Mouse (Mus musculus): ENCODE results near the gene Krt90. TPM values are rescaled to one million over a fixed set of nuclear protein-coding genes. Genes with fewer than 3 reads are reported as not detected.

The Krt90 gene
- not detected in 2 replicates for polyA plus RNA-seq (2012; ENCODE audit: insufficient read depth, insufficient read length, missing spikeins)

GRCm38 (mm10) chr15:101562850-101563249 is at the start of gene Krt90:
Gene Krt90 (minus strand): TSS chr15:101562950.
- H3K4me3 ChIP-seq (ENCODE audit: insufficient read depth, low read length) = no peak within 1 kb of the TSS
- H3K4me1 ChIP-seq (ENCODE audit: control insufficient read depth, insufficient read depth, low read length) = no peaks in the 10 kb centered on the region
- no peak within 1 kb of the TSS for H3K27ac ChIP-seq (ENCODE audit: insufficient read depth, low read depth, low read length)
- TF ChIP-seq CTCF (IDR thresholded peaks at IDR 0.05; ENCODE audit: low read depth, low read length) (no peak), POLR2A (IDR thresholded peaks at IDR 0.05; ENCODE audit: borderline replicate concordance, low read depth, low read length) (no peak)

- peak overlapping the region; percentile 6; the same call in 1 of the 2 replicates for H3K27ac ChIP-seq (ENCODE audit: insufficient read depth, low read depth, low read length)
- H3K4me1 ChIP-seq (ENCODE audit: control insufficient read depth, insufficient read depth, low read length) = peaks cover 4% of the 10 kb centered on the region; the same call in 1 of the 2 replicates
- TF ChIP-seq CTCF (IDR thresholded peaks at IDR 0.05; ENCODE audit: low read depth, low read length) = no peak
- no peak for TF ChIP-seq POLR2A (IDR thresholded peaks at IDR 0.05; ENCODE audit: borderline replicate concordance, low read depth, low read length)
- no peak overlapping the region for H3K4me3 ChIP-seq (ENCODE audit: insufficient read depth, low read length)
Measured at GRCm38 (mm10) chr15:101599123-101599522, 36.4 kb upstream of the Krt90 start.

- no peak overlapping the region for H3K27ac ChIP-seq (ENCODE audit: insufficient read depth, low read depth, low read length)
- H3K4me3 ChIP-seq (ENCODE audit: insufficient read depth, low read length) = no peak overlapping the region
- peaks cover 25% of the 10 kb centered on the region for H3K4me1 ChIP-seq (ENCODE audit: control insufficient read depth, insufficient read depth, low read length)
- TF ChIP-seq POLR2A (IDR thresholded peaks at IDR 0.05; ENCODE audit: borderline replicate concordance, low read depth, low read length) (no peak), CTCF (IDR thresholded peaks at IDR 0.05; ENCODE audit: low read depth, low read length) (no peak)
Measured at GRCm38 (mm10) chr15:101588216-101588615, 25.5 kb upstream of the Krt90 start.

GRCm38 (mm10) chr15:101584456-101584855 is 21.7 kb upstream of the Krt90 start:
- Histone ChIP-seq H3K4me3 (ENCODE audit: insufficient read depth, low read length) (no peak overlapping the region), H3K4me1 (ENCODE audit: control insufficient read depth, insufficient read depth, low read length) (peaks cover 42% of the 10 kb centered on the region), H3K27ac (ENCODE audit: insufficient read depth, low read depth, low read length) (0 out of 2 replicates have a peak overlapping the region, but pooled peaks have one; percentile 82)
- TF ChIP-seq POLR2A (IDR thresholded peaks at IDR 0.05; ENCODE audit: borderline replicate concordance, low read depth, low read length) = no peak
- no peak for TF ChIP-seq CTCF (IDR thresholded peaks at IDR 0.05; ENCODE audit: low read depth, low read length)

- H3K27ac ChIP-seq (ENCODE audit: insufficient read depth, low read depth, low read length) = peak overlapping the region; percentile 82
- peaks cover 36% of the 10 kb centered on the region for H3K4me1 ChIP-seq (ENCODE audit: control insufficient read depth, insufficient read depth, low read length)
- H3K4me3 ChIP-seq (ENCODE audit: insufficient read depth, low read length) = 0 out of 2 replicates have a peak overlapping the region, but pooled peaks have one; percentile 2
- TF ChIP-seq POLR2A (IDR thresholded peaks at IDR 0.05; ENCODE audit: borderline replicate concordance, low read depth, low read length) (no peak), CTCF (IDR thresholded peaks at IDR 0.05; ENCODE audit: low read depth, low read length) (no peak)
Measured at GRCm38 (mm10) chr15:101583211-101583965, 20.6 kb upstream of the Krt90 start.

GRCm38 (mm10) chr15:101581701-101582100 is 19.0 kb upstream of the Krt90 start:
- Histone ChIP-seq H3K4me3 (ENCODE audit: insufficient read depth, low read length) (no peak overlapping the region), H3K4me1 (ENCODE audit: control insufficient read depth, insufficient read depth, low read length) (peaks cover 36% of the 10 kb centered on the region), H3K27ac (ENCODE audit: insufficient read depth, low read depth, low read length) (no peak overlapping the region)
- TF ChIP-seq POLR2A (IDR thresholded peaks at IDR 0.05; ENCODE audit: borderline replicate concordance, low read depth, low read length) (no peak), CTCF (IDR thresholded peaks at IDR 0.05; ENCODE audit: low read depth, low read length) (no peak)

- Histone ChIP-seq H3K27ac (ENCODE audit: insufficient read depth, low read depth, low read length) (no peak overlapping the region), H3K4me1 (ENCODE audit: control insufficient read depth, insufficient read depth, low read length) (peaks cover 2% of the 10 kb centered on the region; the same call in 1 of the 2 replicates), H3K4me3 (ENCODE audit: insufficient read depth, low read length) (no peak overlapping the region)
- TF ChIP-seq POLR2A (IDR thresholded peaks at IDR 0.05; ENCODE audit: borderline replicate concordance, low read depth, low read length) (no peak), CTCF (IDR thresholded peaks at IDR 0.05; ENCODE audit: low read depth, low read length) (no peak)
Measured at GRCm38 (mm10) chr15:101575506-101575905, 12.8 kb upstream of the Krt90 start.

GRCm38 (mm10) chr15:101573796-101574345 is 11.1 kb upstream of the Krt90 start, which contains the start of gene Krt75:
Gene Krt75 (minus strand): TSS chr15:101573904.
- TF ChIP-seq CTCF (IDR thresholded peaks at IDR 0.05; ENCODE audit: low read depth, low read length) (no peak), POLR2A (IDR thresholded peaks at IDR 0.05; ENCODE audit: borderline replicate concordance, low read depth, low read length) (no peak)
- Histone ChIP-seq H3K4me3 (ENCODE audit: insufficient read depth, low read length) (no peak within 1 kb of the TSS), H3K27ac (ENCODE audit: insufficient read depth, low read depth, low read length) (no peak within 1 kb of the TSS), H3K4me1 (ENCODE audit: control insufficient read depth, insufficient read depth, low read length) (no peaks in the 10 kb centered on the region)

- no peak overlapping the region for H3K4me3 ChIP-seq (ENCODE audit: insufficient read depth, low read length)
- H3K4me1 ChIP-seq (ENCODE audit: control insufficient read depth, insufficient read depth, low read length) = no peaks in the 10 kb centered on the region
- TF ChIP-seq CTCF (IDR thresholded peaks at IDR 0.05; ENCODE audit: low read depth, low read length) (no peak), POLR2A (IDR thresholded peaks at IDR 0.05; ENCODE audit: borderline replicate concordance, low read depth, low read length) (no peak)
- no peak overlapping the region for H3K27ac ChIP-seq (ENCODE audit: insufficient read depth, low read depth, low read length)
Measured at GRCm38 (mm10) chr15:101567780-101568179, 5.0 kb upstream of the Krt90 start.
